Mouse (Mus musculus): ENCODE data around the gene Ascl5.

The Ascl5 gene

GRCm38 (mm10) chr1:136047894-136048293 is 2.7 kb upstream of the Ascl5 start:
- in situ Hi-C loops (cut with MboI; ENCODE audit: unreplicated experiment in 2 of 2) = loop anchor here (5.0 to 10.0 kb wide), 4 partner anchors 127 to 414 kb away; no protein-coding TSS in a partner anchor

DNA sequence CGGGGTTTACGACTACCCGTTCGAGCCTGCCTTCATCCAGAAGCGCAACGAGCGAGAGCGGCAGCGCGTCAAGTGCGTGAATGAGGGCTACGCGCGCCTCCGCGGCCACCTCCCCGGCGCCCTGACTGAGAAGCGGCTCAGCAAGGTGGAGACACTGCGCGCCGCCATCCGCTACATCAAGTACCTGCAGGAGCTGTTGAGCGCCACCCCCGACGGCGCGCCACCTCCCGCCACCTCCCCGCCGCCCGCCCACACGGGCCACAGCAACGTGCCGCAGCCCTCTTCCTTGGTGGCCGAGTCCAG is 360 bp downstream of the Ascl5 start:
- in situ Hi-C loops (cut with MboI; ENCODE audit: unreplicated experiment in 2 of 2) = no loop called here

GRCm38 (mm10) chr1:136051465-136051864 is 861 bp downstream of the Ascl5 start:
- in situ Hi-C loops (cut with MboI; ENCODE audit: unreplicated experiment in 2 of 2) = no loop called here

- in situ Hi-C loops (cut with MboI; ENCODE audit: unreplicated experiment in 2 of 2) = no loop called here
These were observed 1.9 kb downstream of the Ascl5 start, which contains the start of gene Cacna1s for GRCm38 (mm10) chr1:136052547-136052946. Gene Cacna1s (plus strand): TSS chr1:136052750.

DNA sequence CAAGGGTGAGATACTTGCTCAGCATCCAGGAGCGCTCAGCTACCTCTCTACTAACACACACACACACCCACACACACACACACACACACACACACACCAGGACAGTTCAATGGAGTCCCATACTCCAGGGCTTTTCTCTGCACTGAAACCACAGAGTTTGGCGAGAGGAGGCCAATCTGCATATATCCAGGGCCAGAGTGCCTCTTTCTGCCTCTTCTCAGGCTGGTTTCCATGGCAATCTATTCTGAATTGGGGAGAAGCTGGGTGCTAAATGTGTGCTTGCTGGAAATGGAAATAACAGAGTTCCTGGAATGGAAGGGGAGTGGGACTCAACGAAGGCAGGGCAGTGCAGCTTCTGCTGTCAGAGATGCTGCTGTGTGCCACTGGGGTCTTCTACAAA is 5.2 kb downstream of the Ascl5 start:
- in situ Hi-C loops (cut with MboI; ENCODE audit: unreplicated experiment in 2 of 2) = no loop called here

- in situ Hi-C loops (cut with MboI; ENCODE audit: unreplicated experiment in 2 of 2) = no loop called here
These were observed 8.0 kb downstream of the Ascl5 start for GRCm38 (mm10) chr1:136058594-136058993.

DNA sequence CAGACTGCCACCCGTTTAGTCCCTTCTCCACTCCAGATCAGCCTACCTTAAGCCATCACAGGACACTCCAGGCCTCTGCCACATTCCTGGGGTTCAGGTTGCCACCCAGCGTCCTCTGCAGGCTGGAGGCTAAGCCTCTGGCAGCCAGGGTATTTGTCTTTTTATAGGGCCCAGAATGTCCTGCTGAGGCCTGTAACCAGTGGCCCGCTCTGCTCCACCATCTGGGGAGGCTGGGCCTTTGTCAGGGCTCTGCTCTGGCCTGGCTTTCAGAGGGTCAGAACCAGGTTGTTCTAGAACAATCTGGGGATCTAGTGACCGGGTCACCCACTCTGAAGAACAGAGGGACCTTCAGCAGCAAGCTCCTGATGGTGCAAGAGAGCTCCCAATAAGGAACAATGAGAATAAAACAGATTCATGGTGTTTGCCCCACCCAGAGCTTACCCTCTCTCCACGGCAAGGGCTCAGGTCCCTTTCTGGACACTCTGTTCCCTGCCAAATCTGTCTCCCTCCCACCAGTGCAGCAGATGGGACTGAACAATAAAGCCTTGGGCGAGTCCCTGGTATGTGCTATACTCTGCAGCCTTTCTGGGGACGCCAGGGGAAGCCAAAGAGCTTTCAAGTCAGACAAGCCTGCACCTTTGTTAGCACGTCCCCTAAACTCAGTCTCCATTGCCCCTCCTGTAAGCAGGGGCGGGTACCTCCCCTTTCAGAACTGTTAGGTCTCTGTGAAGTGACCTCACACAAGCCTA is 10.6 kb downstream of the Ascl5 start:
- in situ Hi-C loops (cut with MboI; ENCODE audit: unreplicated experiment in 2 of 2) = no loop called here

GRCm38 (mm10) chr1:136061790-136062141 is 11.2 kb downstream of the Ascl5 start:
- in situ Hi-C loops (cut with MboI; ENCODE audit: unreplicated experiment in 2 of 2) = no loop called here

GRCm38 (mm10) chr1:136063991-136064390 is 13.4 kb downstream of the Ascl5 start:
- in situ Hi-C loops (cut with MboI; ENCODE audit: unreplicated experiment in 2 of 2) = no loop called here

- in situ Hi-C loops (cut with MboI; ENCODE audit: unreplicated experiment in 2 of 2) = no loop called here
These were observed 16.0 kb downstream of the Ascl5 start for GRCm38 (mm10) chr1:136066621-136067020.

- in situ Hi-C loops (cut with MboI; ENCODE audit: unreplicated experiment in 2 of 2) = no loop called here
These were observed 17.0 kb downstream of the Ascl5 start for GRCm38 (mm10) chr1:136067579-136067978.

- in situ Hi-C loops (cut with MboI; ENCODE audit: unreplicated experiment in 2 of 2) = no loop called here
These were observed 25.5 kb downstream of the Ascl5 start for GRCm38 (mm10) chr1:136076086-136076485.

DNA sequence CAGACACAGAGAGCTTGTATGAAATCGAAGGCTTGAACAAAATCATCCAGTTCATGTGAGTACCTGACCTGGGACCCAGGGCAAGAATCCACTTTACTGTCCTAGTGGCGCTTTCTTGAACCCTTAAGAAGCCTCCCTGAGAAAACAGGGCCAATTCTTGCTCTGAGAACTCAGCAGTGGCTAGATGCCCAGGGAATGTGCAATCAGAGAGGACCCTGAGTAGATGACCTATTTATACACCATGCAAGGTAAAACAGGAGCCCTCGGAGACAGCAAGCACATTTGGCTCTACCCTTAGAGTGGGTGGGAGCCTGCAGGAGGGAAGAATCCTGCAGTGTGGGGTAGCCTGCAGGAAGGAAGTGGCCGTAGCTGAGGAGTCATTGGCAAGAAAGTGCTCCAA is 27.1 kb downstream of the Ascl5 start:
- in situ Hi-C loops (cut with MboI; ENCODE audit: unreplicated experiment in 2 of 2) = no loop called here

GRCm38 (mm10) chr1:136081161-136081560 is 30.6 kb downstream of the Ascl5 start:
- in situ Hi-C loops (cut with MboI; ENCODE audit: unreplicated experiment in 2 of 2) = no loop called here

- in situ Hi-C loops (cut with MboI; ENCODE audit: unreplicated experiment in 2 of 2) = no loop called here
These were observed 35.5 kb downstream of the Ascl5 start for GRCm38 (mm10) chr1:136085988-136086685.

- in situ Hi-C loops (cut with MboI; ENCODE audit: unreplicated experiment in 2 of 2) = no loop called here
These were observed 39.0 kb downstream of the Ascl5 start for GRCm38 (mm10) chr1:136089368-136090165.

GRCm38 (mm10) chr1:136093726-136094125 is 43.1 kb downstream of the Ascl5 start:
- in situ Hi-C loops (cut with MboI; ENCODE audit: unreplicated experiment in 2 of 2) = no loop called here

DNA sequence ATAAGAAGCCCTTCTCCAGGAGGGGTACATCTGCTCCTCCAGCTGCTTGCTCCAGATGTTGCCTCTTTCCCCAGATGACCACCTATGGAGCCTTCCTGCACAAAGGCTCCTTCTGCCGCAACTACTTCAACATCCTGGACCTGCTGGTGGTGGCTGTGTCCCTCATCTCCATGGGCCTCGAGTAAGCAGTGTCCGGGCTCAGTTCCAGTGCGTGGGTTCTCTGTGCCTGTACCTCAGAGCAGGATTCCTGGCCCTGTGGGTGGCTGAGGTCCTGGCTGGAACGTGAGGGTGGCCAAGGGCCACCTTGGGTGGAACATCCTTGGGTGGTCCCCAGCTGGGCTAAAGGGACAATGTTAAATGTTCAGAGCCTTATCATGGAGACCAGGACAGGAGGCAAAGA is 44.2 kb downstream of the Ascl5 start:
- in situ Hi-C loops (cut with MboI; ENCODE audit: unreplicated experiment in 2 of 2) = no loop called here

Data from v-Abl transformed pro-B cells (cell line).